Mouse (Mus musculus) frontal cortex, adult 2 months (tissue): ENCODE measurements around the gene Gstm3. TPM values are rescaled to one million over a fixed set of nuclear protein-coding genes. Genes with fewer than 3 reads are reported as not detected.
A peak's percentile ranks its signal among the peaks of the same experiment; 100 is the strongest.
"Not testable (repeated sequence)": the region's sequence is repeated elsewhere in the genome, so short reads cannot be mapped to it uniquely, and the experiment has no call there.

Experiments used
- DNase-seq, 2 experiments: peaks; one replicate each; pipeline ENCODE4 v3.0.0; 2022; ENCODE audit warnings: low spot score in 1 of 2; ENCODE audit errors: extremely low spot score in 1 of 2
- polyA plus RNA-seq: library from polyadenylated mRNA; depleted of rRNA; stranded (reverse); fragments of >200 nt; gene quantifications from 2 replicates; pipeline ENCODE4 v1.2.3, GENCODE M21; 2012

Gene Gstm3
- polyA plus RNA-seq, 1 experiment, result not detected

- DNase-seq, result no peak
Observed at GRCm38 (mm10) chr3:107977691-107978090, 8.6 kb upstream of the Gstm3 start.

- DNase-seq, result no peak
Observed at GRCm38 (mm10) chr3:107974237-107974636, 5.2 kb upstream of the Gstm3 start.

GRCm38 (mm10) chr3:107972070-107972469 is 3.0 kb upstream of the Gstm3 start:
- DNase-seq, result no peak

GRCm38 (mm10) chr3:107971101-107971500 is 2.0 kb upstream of the Gstm3 start:
- not testable (repeated sequence) for DNase-seq

GRCm38 (mm10) chr3:107966631-107967030 is 2.5 kb downstream of the Gstm3 start:
- DNase-seq, result no peak

- no peak for DNase-seq
Observed at GRCm38 (mm10) chr3:107965592-107965991, 3.5 kb downstream of the Gstm3 start.

GRCm38 (mm10) chr3:107964656-107965308 is 4.3 kb downstream of the Gstm3 start:
- no peak for DNase-seq

- no peak for DNase-seq
Observed at GRCm38 (mm10) chr3:107964026-107964425, 5.1 kb downstream of the Gstm3 start.

- not testable (repeated sequence) for DNase-seq
Observed at GRCm38 (mm10) chr3:107955260-107955659, 13.8 kb downstream of the Gstm3 start.

- DNase-seq, result no peak
Observed at GRCm38 (mm10) chr3:107953906-107954305, 15.2 kb downstream of the Gstm3 start.

GRCm38 (mm10) chr3:107953328-107953755 is 15.7 kb downstream of the Gstm3 start:
- peak in 1 of 2 experiments; percentile 36 for DNase-seq

GRCm38 (mm10) chr3:107950531-107950930 is 18.6 kb downstream of the Gstm3 start:
- DNase-seq, result no peak

GRCm38 (mm10) chr3:107949461-107949860 is 19.6 kb downstream of the Gstm3 start:
- DNase-seq, result not testable (repeated sequence)

- DNase-seq, result no peak
Observed at GRCm38 (mm10) chr3:107945729-107946128, 23.4 kb downstream of the Gstm3 start.

GRCm38 (mm10) chr3:107943239-107943990 is 25.7 kb downstream of the Gstm3 start, which contains the start of gene Gstm6:
Gene Gstm6, minus strand, starts transcription at chr3:107943749.
- peak in 1 of 2 experiments; percentile 37 for DNase-seq

GRCm38 (mm10) chr3:107941261-107941660 is 27.8 kb downstream of the Gstm3 start:
- DNase-seq, result no peak

GRCm38 (mm10) chr3:107940524-107940923 is 28.6 kb downstream of the Gstm3 start:
- no peak for DNase-seq

GRCm38 (mm10) chr3:107939830-107940229 is 29.3 kb downstream of the Gstm3 start:
- peak; percentile 51 to 53 for DNase-seq

GRCm38 (mm10) chr3:107939403-107939802 is 29.7 kb downstream of the Gstm3 start:
- peak in 1 of 2 experiments; percentile 71 for DNase-seq

GRCm38 (mm10) chr3:107935888-107936287 is 33.2 kb downstream of the Gstm3 start:
- DNase-seq, result no peak

GRCm38 (mm10) chr3:107935268-107935667 is 33.8 kb downstream of the Gstm3 start:
- DNase-seq, result peak in 1 of 2 experiments; percentile 26

- DNase-seq, result no peak
Observed at GRCm38 (mm10) chr3:107932128-107932527, 37.0 kb downstream of the Gstm3 start.
